Mouse (Mus musculus): ENCODE measurements around the gene Ypel4. TPM values are rescaled to one million over a fixed set of nuclear protein-coding genes. Genes with fewer than 3 reads are reported as not detected.

Ypel4 gene
- polyA plus RNA-seq, 1 experiment from 2014 or later, result 13.8 TPM

GRCm38 (mm10) chr2:84761309-84761708, 27.5 kb downstream of the Ypel4 start:
- no peaks in the 10 kb centered on the region for H3K27me3 ChIP-seq (ENCODE audit: control insufficient read depth, insufficient read depth, low read length)
- H3K9me3 ChIP-seq (replicated peaks; ENCODE audit: control insufficient read depth, low read length), result no peaks in the 10 kb centered on the region
- H3K4me1 ChIP-seq (ENCODE audit: control insufficient read depth, insufficient read depth, low read length), result no peaks in the 10 kb centered on the region
- no peaks in the 10 kb centered on the region for H3K36me3 ChIP-seq (ENCODE audit: control insufficient read depth, insufficient read depth, low read length)
- H3K27ac ChIP-seq (ENCODE audit: low read depth, low read length), result no peak overlapping the region
- H3K4me3 ChIP-seq (ENCODE audit: low read depth, low read length), result no peak overlapping the region
- ATAC-seq (replicated peaks; ENCODE audit: insufficient number of reproducible peaks, low FRiP score, low TSS enrichment), result no peak
- no peak overlapping the region for H3K4me2 ChIP-seq
- 77% methylated on average over 3 of the region's 3 CpGs for WGBS (ENCODE audit: insufficient replicate concordance)
- H3K9ac ChIP-seq (ENCODE audit: low read depth, low read length), result no peak overlapping the region

- Histone ChIP-seq H3K9me3 (replicated peaks; ENCODE audit: control insufficient read depth, low read length) (no peaks in the 10 kb centered on the region), H3K4me1 (ENCODE audit: control insufficient read depth, insufficient read depth, low read length) (no peaks in the 10 kb centered on the region), H3K4me3 (ENCODE audit: low read depth, low read length) (no peak overlapping the region), H3K4me2 (no peak overlapping the region), H3K27me3 (ENCODE audit: control insufficient read depth, insufficient read depth, low read length) (no peaks in the 10 kb centered on the region), H3K9ac (ENCODE audit: low read depth, low read length) (no peak overlapping the region), H3K36me3 (ENCODE audit: control insufficient read depth, insufficient read depth, low read length) (no peaks in the 10 kb centered on the region), H3K27ac (ENCODE audit: low read depth, low read length) (no peak overlapping the region)
- WGBS (ENCODE audit: insufficient replicate concordance), result 87% methylated on average over 1 of the region's 1 CpGs
- no peak for ATAC-seq (replicated peaks; ENCODE audit: insufficient number of reproducible peaks, low FRiP score, low TSS enrichment)
These were observed 28.0 kb downstream of the Ypel4 start for GRCm38 (mm10) chr2:84761840-84762239.

- no peak for ATAC-seq (replicated peaks; ENCODE audit: insufficient number of reproducible peaks, low FRiP score, low TSS enrichment)
- H3K9ac ChIP-seq (ENCODE audit: low read depth, low read length), result no peak overlapping the region
- H3K27ac ChIP-seq (ENCODE audit: low read depth, low read length), result no peak overlapping the region
- no peak overlapping the region for H3K4me2 ChIP-seq
- H3K4me3 ChIP-seq (ENCODE audit: low read depth, low read length), result no peak overlapping the region
- H3K36me3 ChIP-seq (ENCODE audit: control insufficient read depth, insufficient read depth, low read length), result no peaks in the 10 kb centered on the region
- H3K27me3 ChIP-seq (ENCODE audit: control insufficient read depth, insufficient read depth, low read length), result no peaks in the 10 kb centered on the region
- 66% methylated on average over 4 of the region's 4 CpGs for WGBS (ENCODE audit: insufficient replicate concordance)
- H3K9me3 ChIP-seq (replicated peaks; ENCODE audit: control insufficient read depth, low read length), result no peaks in the 10 kb centered on the region
- no peaks in the 10 kb centered on the region for H3K4me1 ChIP-seq (ENCODE audit: control insufficient read depth, insufficient read depth, low read length)
These were observed 28.4 kb downstream of the Ypel4 start for GRCm38 (mm10) chr2:84762295-84762694.

GRCm38 (mm10) chr2:84762818-84763217, 29.0 kb downstream of the Ypel4 start:
- ATAC-seq (replicated peaks; ENCODE audit: insufficient number of reproducible peaks, low FRiP score, low TSS enrichment), result no peak
- H3K4me1 ChIP-seq (ENCODE audit: control insufficient read depth, insufficient read depth, low read length), result no peaks in the 10 kb centered on the region
- H3K27ac ChIP-seq (ENCODE audit: low read depth, low read length), result no peak overlapping the region
- no peaks in the 10 kb centered on the region for H3K27me3 ChIP-seq (ENCODE audit: control insufficient read depth, insufficient read depth, low read length)
- no peaks in the 10 kb centered on the region for H3K9me3 ChIP-seq (replicated peaks; ENCODE audit: control insufficient read depth, low read length)
- H3K4me3 ChIP-seq (ENCODE audit: low read depth, low read length), result no peak overlapping the region
- no peaks in the 10 kb centered on the region for H3K36me3 ChIP-seq (ENCODE audit: control insufficient read depth, insufficient read depth, low read length)
- H3K9ac ChIP-seq (ENCODE audit: low read depth, low read length), result no peak overlapping the region
- 63% methylated on average over 1 of the region's 1 CpGs for WGBS (ENCODE audit: insufficient replicate concordance)
- H3K4me2 ChIP-seq, result no peak overlapping the region

- H3K4me3 ChIP-seq (ENCODE audit: low read depth, low read length), result no peak overlapping the region
- H3K4me2 ChIP-seq, result no peak overlapping the region
- H3K27me3 ChIP-seq (ENCODE audit: control insufficient read depth, insufficient read depth, low read length), result no peaks in the 10 kb centered on the region
- no peak for ATAC-seq (replicated peaks; ENCODE audit: insufficient number of reproducible peaks, low FRiP score, low TSS enrichment)
- no peaks in the 10 kb centered on the region for H3K9me3 ChIP-seq (replicated peaks; ENCODE audit: control insufficient read depth, low read length)
- no peak overlapping the region for H3K27ac ChIP-seq (ENCODE audit: low read depth, low read length)
- H3K9ac ChIP-seq (ENCODE audit: low read depth, low read length), result no peak overlapping the region
- no peaks in the 10 kb centered on the region for H3K36me3 ChIP-seq (ENCODE audit: control insufficient read depth, insufficient read depth, low read length)
- peaks cover 7% of the 10 kb centered on the region; the same call in 1 of the 2 replicates for H3K4me1 ChIP-seq (ENCODE audit: control insufficient read depth, insufficient read depth, low read length)
- WGBS (ENCODE audit: insufficient replicate concordance), result 66% methylated on average over 6 of the region's 6 CpGs
These were observed 36.6 kb downstream of the Ypel4 start for GRCm38 (mm10) chr2:84770501-84770900.

GRCm38 (mm10) chr2:84772454-84772853, 38.6 kb downstream of the Ypel4 start:
- H3K27ac ChIP-seq (ENCODE audit: low read depth, low read length), result no peak overlapping the region
- no peaks in the 10 kb centered on the region for H3K9me3 ChIP-seq (replicated peaks; ENCODE audit: control insufficient read depth, low read length)
- peaks cover 7% of the 10 kb centered on the region; the same call in 1 of the 2 replicates for H3K4me1 ChIP-seq (ENCODE audit: control insufficient read depth, insufficient read depth, low read length)
- no peak overlapping the region for H3K9ac ChIP-seq (ENCODE audit: low read depth, low read length)
- no peaks in the 10 kb centered on the region for H3K27me3 ChIP-seq (ENCODE audit: control insufficient read depth, insufficient read depth, low read length)
- no peak for ATAC-seq (replicated peaks; ENCODE audit: insufficient number of reproducible peaks, low FRiP score, low TSS enrichment)
- WGBS (ENCODE audit: insufficient replicate concordance), result 77% methylated on average over 4 of the region's 4 CpGs
- H3K4me3 ChIP-seq (ENCODE audit: low read depth, low read length), result no peak overlapping the region
- no peak overlapping the region for H3K4me2 ChIP-seq
- H3K36me3 ChIP-seq (ENCODE audit: control insufficient read depth, insufficient read depth, low read length), result no peaks in the 10 kb centered on the region

GRCm38 (mm10) chr2:84773195-84773594, 39.3 kb downstream of the Ypel4 start:
- H3K4me3 ChIP-seq (ENCODE audit: low read depth, low read length), result no peak overlapping the region
- peaks cover 7% of the 10 kb centered on the region; the same call in 1 of the 2 replicates for H3K4me1 ChIP-seq (ENCODE audit: control insufficient read depth, insufficient read depth, low read length)
- H3K9me3 ChIP-seq (replicated peaks; ENCODE audit: control insufficient read depth, low read length), result no peaks in the 10 kb centered on the region
- H3K27ac ChIP-seq (ENCODE audit: low read depth, low read length), result no peak overlapping the region
- no peak overlapping the region for H3K9ac ChIP-seq (ENCODE audit: low read depth, low read length)
- ATAC-seq (replicated peaks; ENCODE audit: insufficient number of reproducible peaks, low FRiP score, low TSS enrichment), result no peak
- H3K36me3 ChIP-seq (ENCODE audit: control insufficient read depth, insufficient read depth, low read length), result no peaks in the 10 kb centered on the region
- H3K4me2 ChIP-seq, result no peak overlapping the region
- H3K27me3 ChIP-seq (ENCODE audit: control insufficient read depth, insufficient read depth, low read length), result no peaks in the 10 kb centered on the region
- 69% methylated on average over 5 of the region's 5 CpGs for WGBS (ENCODE audit: insufficient replicate concordance)

- ATAC-seq (replicated peaks; ENCODE audit: insufficient number of reproducible peaks, low FRiP score, low TSS enrichment), result peak; percentile 79
- H3K4me1 ChIP-seq (ENCODE audit: control insufficient read depth, insufficient read depth, low read length), result peaks cover 7% of the 10 kb centered on the region; the same call in 1 of the 2 replicates
- H3K27me3 ChIP-seq (ENCODE audit: control insufficient read depth, insufficient read depth, low read length), result no peaks in the 10 kb centered on the region
- H3K27ac ChIP-seq (ENCODE audit: low read depth, low read length), result 0 out of 2 replicates have a peak overlapping the region, but pooled peaks have one; percentile 5
- peak overlapping the region; percentile 55 for H3K4me2 ChIP-seq
- WGBS (ENCODE audit: insufficient replicate concordance), result 1% methylated on average over 15 of the region's 15 CpGs
- H3K9me3 ChIP-seq (replicated peaks; ENCODE audit: control insufficient read depth, low read length), result no peaks in the 10 kb centered on the region
- H3K4me3 ChIP-seq (ENCODE audit: low read depth, low read length), result peak overlapping the region; percentile 30
- no peaks in the 10 kb centered on the region for H3K36me3 ChIP-seq (ENCODE audit: control insufficient read depth, insufficient read depth, low read length)
- H3K9ac ChIP-seq (ENCODE audit: low read depth, low read length), result peak overlapping the region; percentile 40; the same call in 1 of the 2 replicates
These were observed 40.9 kb downstream of the Ypel4 start for GRCm38 (mm10) chr2:84774751-84775150.

- 58% methylated on average over 9 of the region's 9 CpGs for WGBS (ENCODE audit: insufficient replicate concordance)
- H3K27ac ChIP-seq (ENCODE audit: low read depth, low read length), result 0 out of 2 replicates have a peak within 1 kb of the TSS, but pooled peaks have one; percentile 5
These were observed 41.4 kb downstream of the Ypel4 start, which contains the start of gene Serping1 for GRCm38 (mm10) chr2:84775241-84775640. Gene Serping1, minus strand, starts transcription at chr2:84775444.

More at GRCm38 (mm10) chr2:84775241-84775640, 41.4 kb downstream of the Ypel4 start, which contains the start of gene Serping1:
- H3K36me3 ChIP-seq (ENCODE audit: control insufficient read depth, insufficient read depth, low read length), result no peaks in the 10 kb centered on the region
- peaks cover 7% of the 10 kb centered on the region; the same call in 1 of the 2 replicates for H3K4me1 ChIP-seq (ENCODE audit: control insufficient read depth, insufficient read depth, low read length)
- peak within 1 kb of the TSS; percentile 55 for H3K4me2 ChIP-seq
- ATAC-seq (replicated peaks; ENCODE audit: insufficient number of reproducible peaks, low FRiP score, low TSS enrichment), result no peak
- peak within 1 kb of the TSS; percentile 30 for H3K4me3 ChIP-seq (ENCODE audit: low read depth, low read length)
- no peaks in the 10 kb centered on the region for H3K9me3 ChIP-seq (replicated peaks; ENCODE audit: control insufficient read depth, low read length)
- H3K9ac ChIP-seq (ENCODE audit: low read depth, low read length), result peak within 1 kb of the TSS; percentile 40; the same call in 1 of the 2 replicates
- no peaks in the 10 kb centered on the region for H3K27me3 ChIP-seq (ENCODE audit: control insufficient read depth, insufficient read depth, low read length)
